Mouse (Mus musculus) thymus, adult 2 months (tissue): ENCODE results near the gene Gstk1. TPM values are rescaled to one million over a fixed set of nuclear protein-coding genes. Genes with fewer than 3 reads are reported as not detected.

Experiments
- DNase-seq: peaks from one replicate; pipeline ENCODE4 v3.0.0; 2021
- H3K27ac ChIP-seq: fragments of 200-500 bp; 2 replicates; pipeline ENCODE4 v1.5.1; 2012; ENCODE audit warnings: low read length, control low read depth; ENCODE audit not compliant: control insufficient read depth, insufficient read depth
- H3K27me3 ChIP-seq: fragments of 200-500 bp; 2 replicates; pipeline ENCODE4 v1.6.1; 2012; ENCODE audit warnings: mild to moderate bottlenecking, low read length, moderate library complexity, mixed read lengths; ENCODE audit not compliant: control insufficient read depth, insufficient read depth
- H3K36me3 ChIP-seq: fragments of 200-500 bp; 2 replicates; pipeline ENCODE4 v1.6.1; 2012; ENCODE audit warnings: mild to moderate bottlenecking, low read length, moderate library complexity; ENCODE audit not compliant: control insufficient read depth, insufficient read depth
- H3K4me1 ChIP-seq: fragments of 200-500 bp; replicated peaks from 2 replicates; pipeline ENCODE4 v1.6.1; 2012; ENCODE audit warnings: low read length; ENCODE audit not compliant: control insufficient read depth, insufficient read depth
- H3K4me3 ChIP-seq: fragments of 200-500 bp; 2 replicates; pipeline ENCODE4 v1.5.1; 2012; ENCODE audit warnings: mild to moderate bottlenecking, low read length, control low read depth, moderate library complexity; ENCODE audit not compliant: control insufficient read depth, insufficient read depth
- CTCF ChIP-seq: fragments of 200-500 bp; IDR thresholded peaks from 2 replicates; pipeline ENCODE4 v1.5.1; 2012; ENCODE audit warnings: mild to moderate bottlenecking, control low read depth, low read length, moderate library complexity, borderline replicate concordance; ENCODE audit not compliant: control insufficient read depth, poor library complexity, insufficient read depth; ENCODE audit errors: extremely low read depth
- POLR2A ChIP-seq: fragments of 200-500 bp; IDR thresholded peaks from 2 replicates; pipeline ENCODE4 v1.6.1; 2012; ENCODE audit warnings: mild to moderate bottlenecking, low read length, control low read depth, moderate library complexity; ENCODE audit not compliant: control insufficient read depth, poor library complexity, insufficient read depth; ENCODE audit errors: extremely low read depth
- WGBS: fragments of 180-500 bp; shearing (Covaris S2); methylation state at CpG from one replicate; pipeline ENCODE4 v1.1.7; 2018; 5-methylcytosine and 5-hydroxymethylcytosine counted together
- polyA plus RNA-seq: library from polyadenylated mRNA; depleted of rRNA; stranded (reverse); fragments of >200 nt; gene quantifications from 2 replicates; pipeline ENCODE4 v1.2.3, GENCODE M21; 2012; rRNA removed

Gene Gstk1
- polyA plus RNA-seq, 1 experiment, result 11.7 TPM

DNA sequence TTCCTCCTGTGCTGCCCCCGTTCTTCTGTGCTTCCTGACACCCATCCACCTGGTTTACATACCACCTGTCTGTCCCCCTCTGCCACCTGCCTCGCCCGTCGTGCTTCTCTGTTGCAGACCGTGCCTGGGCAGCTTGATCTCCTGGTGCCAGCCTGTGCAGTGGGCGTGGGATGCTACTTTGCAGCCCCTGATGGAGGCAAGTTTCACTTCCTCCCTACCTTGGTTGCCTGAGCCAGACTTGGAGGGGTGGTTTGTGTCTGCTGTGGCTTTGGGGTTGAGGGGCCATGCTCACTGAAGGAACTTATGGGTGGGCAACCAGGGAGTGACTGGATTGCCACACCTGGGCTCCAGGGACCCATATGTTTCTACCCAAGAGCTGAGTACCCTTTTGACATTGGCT, 47.6 kb downstream of the Gstk1 start:
- H3K27me3 ChIP-seq, result no peaks in the 10 kb centered on the region
- DNase-seq, result no peak
- WGBS, result 20% methylated on average over 6 of the region's 6 CpGs
- H3K4me1 ChIP-seq, result no peaks in the 10 kb centered on the region
- H3K36me3 ChIP-seq, result no peaks in the 10 kb centered on the region
- H3K27ac ChIP-seq, result no peak overlapping the region
- H3K4me3 ChIP-seq, result no peak overlapping the region
- TF ChIP-seq POLR2A, result no peak
- no peak for TF ChIP-seq CTCF

DNA sequence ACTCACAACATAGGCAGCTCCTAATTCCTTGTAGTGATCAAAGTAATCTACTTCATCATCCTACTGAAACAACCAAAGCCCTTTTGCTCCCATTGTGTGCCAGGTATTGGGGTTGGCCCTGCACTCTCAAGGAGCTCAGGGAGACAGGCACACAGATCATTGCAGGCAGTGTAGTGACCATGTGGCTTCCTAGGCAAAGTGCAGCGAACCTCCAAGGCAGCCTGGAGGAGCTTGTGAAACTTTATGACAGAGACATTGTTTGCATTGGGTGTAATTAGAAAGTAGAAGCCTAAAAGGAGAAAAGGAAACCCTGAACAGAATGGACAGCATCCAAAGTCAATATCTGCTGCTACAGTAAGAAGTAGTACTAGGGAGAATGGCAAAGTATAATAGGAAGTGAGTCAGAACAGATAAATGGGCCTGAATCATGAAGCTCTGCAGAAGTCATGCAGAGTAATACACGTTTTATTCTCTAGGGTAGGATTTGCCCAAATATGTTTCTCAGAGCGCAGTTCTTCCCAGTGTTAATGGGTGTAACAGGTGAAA, 49.9 kb downstream of the Gstk1 start:
- Histone ChIP-seq H3K27me3 (no peaks in the 10 kb centered on the region), H3K4me3 (no peak overlapping the region), H3K27ac (no peak overlapping the region), H3K36me3 (no peaks in the 10 kb centered on the region), H3K4me1 (no peaks in the 10 kb centered on the region)
- TF ChIP-seq POLR2A, result no peak
- no peak for TF ChIP-seq CTCF
- 84% methylated on average over 3 of the region's 3 CpGs for WGBS
- DNase-seq, result no peak

DNA sequence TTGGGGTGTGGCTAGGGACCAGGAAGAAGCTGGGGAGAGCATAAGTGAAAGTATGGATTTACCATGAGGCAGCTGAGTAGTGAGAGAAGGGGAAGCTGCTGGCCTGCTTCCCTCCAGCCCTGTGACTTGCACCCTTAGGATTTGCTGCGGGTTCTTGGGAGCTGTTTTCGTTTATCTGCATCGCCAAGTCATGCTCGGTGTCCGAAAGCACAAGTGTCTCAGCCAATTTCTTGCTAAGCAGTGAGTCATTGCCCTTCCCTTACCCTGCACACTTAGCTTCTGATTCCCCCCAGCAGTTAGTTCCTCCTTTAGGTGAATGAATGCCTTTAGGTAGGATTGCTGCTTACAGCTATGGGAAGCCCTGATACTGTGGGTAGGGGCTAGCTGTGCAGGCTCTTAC, 53.6 kb downstream of the Gstk1 start:
- H3K27ac ChIP-seq, result no peak overlapping the region
- H3K27me3 ChIP-seq, result no peaks in the 10 kb centered on the region
- no peaks in the 10 kb centered on the region for H3K4me1 ChIP-seq
- H3K4me3 ChIP-seq, result no peak overlapping the region
- DNase-seq, result no peak
- no peak for TF ChIP-seq POLR2A
- no peak for TF ChIP-seq CTCF
- H3K36me3 ChIP-seq, result no peaks in the 10 kb centered on the region
- WGBS, result 44% methylated on average over 5 of the region's 5 CpGs

Other genes starting within 250 kb of the Gstk1 start
- gene Sva, start 207.5 kb upstream of the Gstk1 start, polyA plus RNA-seq, result not detected in 2 replicates
- not detected in 2 replicates for gene Tas2r139, start 105.0 kb upstream of the Gstk1 start, polyA plus RNA-seq
- gene Tas2r144, start 30.6 kb upstream of the Gstk1 start, polyA plus RNA-seq, result not detected in 2 replicates
- gene Tmem139, start 16.0 kb downstream of the Gstk1 start, polyA plus RNA-seq, result 0.59 TPM in 1 of 2 replicates, not detected in the other
- gene Casp2, start 19.1 kb downstream of the Gstk1 start, polyA plus RNA-seq, result 116 and 123 TPM in 2 replicates
- 0.66 and 1.00 TPM in 2 replicates for gene Clcn1, start 40.8 kb downstream of the Gstk1 start, polyA plus RNA-seq
- 0.17 and 0.24 TPM in 2 replicates for gene Fam131b, start 78.7 kb downstream of the Gstk1 start, polyA plus RNA-seq
- gene Zyx, start 103.7 kb downstream of the Gstk1 start, polyA plus RNA-seq, result 209 and 222 TPM in 2 replicates
- gene Epha1, start 127.3 kb downstream of the Gstk1 start, polyA plus RNA-seq, result 3.6 and 4.7 TPM in 2 replicates
- 0.26 and 0.55 TPM in 2 replicates for gene Tas2r143, start 154.3 kb downstream of the Gstk1 start, polyA plus RNA-seq
- gene Tas2r135, start 159.5 kb downstream of the Gstk1 start, polyA plus RNA-seq, result 0.15 TPM in 1 of 2 replicates, not detected in the other
- not detected in 2 replicates for gene Tas2r126, start 188.6 kb downstream of the Gstk1 start, polyA plus RNA-seq
- gene Olfr458, start 219.3 kb downstream of the Gstk1 start, polyA plus RNA-seq, result not detected in 2 replicates
- gene Olfr457, start 230.4 kb downstream of the Gstk1 start, polyA plus RNA-seq, result not detected in 2 replicates
- not detected in 2 replicates for gene Olfr456, start 241.3 kb downstream of the Gstk1 start, polyA plus RNA-seq